Mouse (Mus musculus): Measurements from ENCODE around the gene Baz1b.
"Not testable (repeated sequence)": the region's sequence is repeated elsewhere in the genome, so short reads cannot be mapped to it uniquely, and the experiment has no call there.

The Baz1b gene

DNA sequence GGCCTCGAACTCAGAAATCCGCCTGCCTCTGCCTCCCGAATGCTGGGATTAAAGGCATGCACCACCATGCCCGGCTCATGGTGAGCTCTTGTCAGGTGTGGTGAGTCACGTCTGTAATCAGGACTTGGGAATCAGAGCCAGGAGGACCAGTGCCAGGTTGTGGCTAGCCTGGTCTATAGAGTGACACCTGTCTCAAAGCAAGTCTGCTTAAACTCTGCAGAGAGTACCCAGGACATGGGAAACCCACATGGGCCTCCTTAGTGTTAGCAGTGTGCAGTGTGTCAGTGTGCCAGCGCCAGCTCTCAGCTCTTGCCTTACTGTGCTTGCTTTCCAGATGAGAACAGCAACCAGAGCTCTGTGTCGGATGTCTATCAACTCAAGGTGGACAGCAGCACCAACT, 7.4 kb upstream of the Baz1b start:
- DNase-seq (ENCODE audit: low spot score) = no peak

- no peak for DNase-seq (ENCODE audit: low spot score)
Measured at GRCm38 (mm10) chr5:135180796-135181195, 6.3 kb upstream of the Baz1b start.

DNA sequence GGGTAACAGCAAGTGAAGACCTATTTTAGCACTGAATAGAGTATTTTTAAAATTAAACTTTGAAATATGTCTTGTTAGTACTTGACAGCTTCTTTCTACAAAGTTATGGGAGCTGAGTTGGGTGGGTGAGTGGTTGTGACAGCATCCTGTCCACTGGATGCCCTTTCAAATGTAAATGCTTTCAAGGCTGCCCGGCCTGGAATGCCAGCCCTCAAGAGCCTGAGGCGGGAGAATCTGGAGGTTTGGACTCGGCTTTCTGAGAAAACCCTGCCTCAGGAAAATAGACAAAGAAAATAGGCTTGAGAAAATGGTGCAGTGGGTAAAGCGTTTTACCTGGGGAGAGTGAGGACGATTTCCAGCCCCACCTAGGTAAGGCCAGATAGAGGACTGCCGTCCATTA, 5.3 kb upstream of the Baz1b start:
- DNase-seq (ENCODE audit: low spot score) = no peak

DNA sequence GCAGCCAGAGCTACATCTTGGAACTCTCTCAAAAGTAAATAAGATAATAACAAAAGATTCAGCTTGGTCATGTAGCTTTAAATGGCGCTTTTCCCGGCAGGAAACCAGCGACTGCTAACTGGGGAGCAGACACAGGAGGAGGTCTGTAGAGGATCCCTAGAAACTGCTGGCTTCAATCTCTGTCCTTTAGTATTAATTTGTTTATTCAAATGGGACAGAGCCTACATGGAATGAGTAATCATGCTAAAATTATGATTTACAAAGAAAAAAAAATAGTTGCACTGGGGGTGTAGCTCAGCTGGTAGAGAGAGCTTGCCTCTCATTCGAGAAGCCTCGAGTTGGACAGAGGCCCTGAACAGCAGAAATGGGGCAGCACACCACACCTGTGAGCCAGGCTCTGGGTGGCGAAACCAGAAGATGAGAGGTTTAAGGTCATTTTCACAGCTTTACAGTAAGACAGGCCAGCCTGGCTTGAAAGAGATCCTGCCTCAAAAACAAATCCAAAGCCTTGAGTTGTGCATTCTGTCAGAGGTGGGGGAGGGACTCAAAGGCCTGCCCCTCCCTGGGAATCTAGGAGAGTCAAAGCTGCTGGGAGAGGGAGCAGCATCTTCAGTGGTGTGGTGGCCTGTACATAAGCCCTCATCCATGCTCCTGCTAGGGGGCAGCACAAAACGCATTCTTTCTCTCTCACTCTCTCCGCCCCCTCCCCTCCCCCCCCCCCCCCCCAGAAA, 3.8 kb upstream of the Baz1b start:
- no peak for DNase-seq (ENCODE audit: low spot score)

DNA sequence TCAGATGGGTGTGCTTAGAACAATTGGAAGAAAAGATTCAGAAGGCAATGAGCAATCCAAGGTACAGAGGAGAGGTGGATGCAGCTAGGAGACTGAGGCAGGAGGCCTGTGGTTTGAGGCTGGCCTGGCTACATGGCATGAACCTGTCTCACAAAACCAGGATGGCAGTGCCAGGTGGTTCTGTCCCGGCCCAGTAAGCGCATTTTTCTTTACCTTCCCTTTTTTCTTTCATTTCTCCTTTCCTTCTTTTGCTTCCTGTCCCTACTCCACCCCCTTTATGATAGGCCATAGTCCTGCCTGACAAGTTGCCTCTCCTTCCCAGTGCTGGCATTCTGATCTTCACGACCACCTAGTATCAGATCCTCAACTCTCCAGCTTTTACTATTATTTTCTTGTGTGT, 2.0 kb upstream of the Baz1b start:
- DNase-seq (ENCODE audit: low spot score) = no peak

GRCm38 (mm10) chr5:135185596-135185995, 1.5 kb upstream of the Baz1b start:
- peak; percentile 35 for DNase-seq (ENCODE audit: low spot score)

- DNase-seq (ENCODE audit: low spot score) = no peak
Measured at GRCm38 (mm10) chr5:135186231-135186620, 838 bp upstream of the Baz1b start.

DNA sequence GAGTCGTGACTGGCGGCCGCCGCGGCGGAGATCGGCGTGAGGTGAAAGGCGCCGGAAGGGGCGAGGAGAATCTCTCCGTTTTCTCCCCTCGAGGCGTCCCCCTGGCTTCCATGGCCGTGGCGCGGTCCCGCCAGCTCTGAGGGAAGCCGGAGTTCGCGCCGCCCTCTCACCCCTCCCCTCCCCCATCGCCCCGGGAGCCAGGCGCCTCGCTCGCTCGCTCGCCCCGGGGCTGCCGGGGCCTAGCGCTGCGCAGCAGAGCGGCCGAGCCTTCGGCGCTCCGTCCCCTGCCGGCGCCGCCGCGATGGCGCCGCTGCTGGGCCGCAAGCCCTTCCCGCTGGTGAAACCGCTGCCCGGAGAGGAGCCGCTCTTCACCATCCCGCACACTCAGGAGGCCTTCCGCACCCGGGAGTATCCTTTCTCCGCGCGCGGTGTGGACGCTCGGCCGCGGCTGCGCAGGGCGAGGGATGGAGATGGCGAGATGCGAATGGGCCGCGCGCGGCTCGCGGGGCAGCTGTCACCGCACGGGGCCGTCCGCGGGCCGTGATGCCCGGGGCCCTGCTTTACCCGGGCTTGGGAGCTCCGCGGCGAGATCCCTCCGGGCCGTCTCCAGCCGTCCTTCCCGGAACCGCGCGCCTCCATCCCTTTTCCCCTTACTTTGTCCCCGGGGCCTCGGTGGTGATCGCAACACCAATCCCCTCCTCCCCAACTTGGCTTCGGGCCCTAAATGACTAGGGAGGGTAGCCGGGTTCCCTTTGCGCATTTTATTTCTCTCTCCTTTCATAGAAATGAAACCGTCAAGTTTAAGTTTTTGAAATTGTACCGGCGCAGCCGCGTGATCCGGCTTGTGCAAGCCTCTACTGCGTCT, 517 bp downstream of the Baz1b start:
- peak; percentile 13 for DNase-seq (ENCODE audit: low spot score)

GRCm38 (mm10) chr5:135188214-135188554, 1.1 kb downstream of the Baz1b start:
- DNase-seq (ENCODE audit: low spot score) = no peak

DNA sequence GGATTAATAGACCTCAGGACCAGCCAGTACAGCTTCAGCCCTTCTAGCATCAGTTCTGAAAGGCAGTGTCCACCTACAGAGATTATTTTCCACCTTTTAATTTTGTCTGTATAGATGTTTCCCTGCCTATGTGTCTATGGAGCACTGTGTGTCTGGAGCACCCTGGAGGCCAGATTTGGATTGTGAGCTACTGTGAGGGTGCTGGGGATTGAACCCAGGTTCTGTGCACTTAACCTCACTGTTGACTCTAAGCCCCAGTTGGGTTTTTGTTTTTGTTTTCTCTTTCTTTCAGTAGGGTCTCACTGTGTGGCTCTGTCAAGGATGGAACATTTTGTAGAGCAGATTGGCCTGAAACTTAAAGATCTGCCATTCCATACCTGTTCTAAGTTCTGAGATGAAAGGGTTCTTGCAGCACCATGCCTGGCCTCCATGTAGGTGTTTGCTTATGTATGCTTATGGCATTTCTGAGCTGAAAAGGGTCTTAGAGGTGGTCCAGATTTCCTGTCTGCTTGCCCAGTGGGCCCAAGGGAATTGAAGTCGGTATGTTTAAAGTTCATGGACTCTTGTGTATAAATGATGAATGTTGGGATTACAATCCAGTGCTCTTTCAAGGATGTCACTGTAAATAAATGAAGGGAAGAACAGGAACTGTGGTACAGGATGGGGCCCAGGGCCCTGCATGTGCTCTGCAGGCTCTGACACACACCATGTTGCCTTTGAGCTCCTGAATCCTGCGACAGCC, 2.4 kb downstream of the Baz1b start:
- no peak for DNase-seq (ENCODE audit: low spot score)

DNA sequence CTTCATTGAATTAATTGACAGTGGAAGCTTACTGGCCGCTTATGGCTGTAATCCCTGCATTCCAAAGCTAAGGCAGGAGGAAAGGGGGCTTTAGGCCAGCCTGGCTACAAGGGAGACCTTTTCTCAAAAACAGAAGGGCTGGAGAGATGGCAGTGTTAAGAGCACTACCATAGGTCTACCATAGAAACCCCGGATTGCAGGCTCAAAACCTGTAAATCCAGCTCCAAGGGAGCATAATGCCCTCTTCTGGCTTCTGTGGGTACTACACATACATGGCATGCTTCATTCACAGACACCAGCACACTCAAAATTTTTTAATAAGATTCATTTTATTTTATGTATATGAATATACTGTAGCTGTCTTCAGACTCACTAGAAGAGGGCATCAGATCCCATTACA, 4.6 kb downstream of the Baz1b start:
- peak; percentile 76 for DNase-seq (ENCODE audit: low spot score)

GRCm38 (mm10) chr5:135192431-135192830, 5.4 kb downstream of the Baz1b start:
- DNase-seq (ENCODE audit: low spot score) = no peak

GRCm38 (mm10) chr5:135196367-135196766, 9.3 kb downstream of the Baz1b start:
- no peak for DNase-seq (ENCODE audit: low spot score)

- DNase-seq (ENCODE audit: low spot score) = no peak
Measured at GRCm38 (mm10) chr5:135202763-135203162, 15.7 kb downstream of the Baz1b start.

- DNase-seq (ENCODE audit: low spot score) = no peak
Measured at GRCm38 (mm10) chr5:135208197-135208596, 21.1 kb downstream of the Baz1b start.

GRCm38 (mm10) chr5:135216871-135217270, 29.8 kb downstream of the Baz1b start:
- DNase-seq (ENCODE audit: low spot score) = no peak

- DNase-seq (ENCODE audit: low spot score) = no peak
Measured at GRCm38 (mm10) chr5:135220941-135221340, 33.9 kb downstream of the Baz1b start.

GRCm38 (mm10) chr5:135222066-135222465, 35.0 kb downstream of the Baz1b start:
- DNase-seq (ENCODE audit: low spot score) = no peak

- DNase-seq (ENCODE audit: low spot score) = no peak
Measured at GRCm38 (mm10) chr5:135224169-135224568, 37.1 kb downstream of the Baz1b start.

- not testable (repeated sequence) for DNase-seq (ENCODE audit: low spot score)
Measured at GRCm38 (mm10) chr5:135225879-135226278, 38.8 kb downstream of the Baz1b start.

DNA sequence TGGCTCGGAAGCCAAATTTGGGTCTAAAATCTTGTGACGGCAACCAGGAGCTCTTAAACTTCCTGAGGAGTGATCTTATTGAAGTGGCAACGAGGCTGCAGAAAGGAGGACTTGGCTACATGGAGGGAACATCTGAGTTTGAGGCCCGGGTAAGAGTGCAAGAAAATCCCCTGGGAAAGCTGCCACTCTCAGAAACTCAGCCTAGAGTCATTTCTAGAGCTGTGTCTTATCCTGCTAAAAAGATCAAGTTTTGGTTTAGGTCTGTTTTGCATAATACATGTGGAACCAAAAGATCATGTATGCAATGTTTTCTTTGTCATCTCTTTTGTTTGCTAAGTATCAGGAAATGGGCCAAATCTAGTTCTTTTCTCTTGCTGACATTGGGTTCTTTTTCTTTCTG, 43.1 kb downstream of the Baz1b start:
- DNase-seq (ENCODE audit: low spot score) = no peak

GRCm38 (mm10) chr5:135233166-135233920, 46.3 kb downstream of the Baz1b start:
- no peak for DNase-seq (ENCODE audit: low spot score)
